Mouse (Mus musculus) layer of hippocampus, adult 9-10 months (tissue): ENCODE measurements at regions not wholly inside any gene's neighbourhood (a gene's known extent, or its start where the extent isn't known, plus 50 kb on each side); places are given as distances from the start of the nearest gene placed in this dataset.

Experiments
- DNase-seq: peaks from one replicate; pipeline ENCODE4 v3.0.0; 2022; ENCODE audit warnings: low spot score

GRCm38 (mm10) chr13:45213116-45213834 lies 134.8 kb downstream of the Gm9817 start:
- DNase-seq = no peak

GRCm38 (mm10) chr13:45218251-45218650 lies 139.8 kb downstream of the Gm9817 start:
- DNase-seq = no peak

- no peak for DNase-seq
Measured at GRCm38 (mm10) chr13:45219671-45220070, 141.2 kb downstream of the Gm9817 start.

- DNase-seq = no peak
Measured at GRCm38 (mm10) chr13:45230804-45231203, 152.3 kb downstream of the Gm9817 start.

GRCm38 (mm10) chr13:45235236-45235635 lies 154.3 kb upstream of the Mylip start:
- DNase-seq = no peak

- DNase-seq = no peak
Measured at GRCm38 (mm10) chr13:45238258-45238657, 151.3 kb upstream of the Mylip start.

- DNase-seq = no peak
Measured at GRCm38 (mm10) chr13:45239153-45239552, 150.4 kb upstream of the Mylip start.

- DNase-seq = no peak
Measured at GRCm38 (mm10) chr13:45240009-45240653, 149.4 kb upstream of the Mylip start.

GRCm38 (mm10) chr13:45242261-45242660 lies 147.3 kb upstream of the Mylip start:
- no peak for DNase-seq

GRCm38 (mm10) chr13:45242750-45243149 lies 146.8 kb upstream of the Mylip start:
- no peak for DNase-seq

GRCm38 (mm10) chr13:45245651-45246050 lies 143.9 kb upstream of the Mylip start:
- DNase-seq = no peak

- DNase-seq = no peak
Measured at GRCm38 (mm10) chr13:45246341-45246740, 143.2 kb upstream of the Mylip start.

GRCm38 (mm10) chr13:45250028-45250427 lies 139.5 kb upstream of the Mylip start:
- no peak for DNase-seq

GRCm38 (mm10) chr13:45251068-45251467 lies 138.5 kb upstream of the Mylip start:
- DNase-seq = no peak

- no peak for DNase-seq
Measured at GRCm38 (mm10) chr13:45252126-45252525, 137.4 kb upstream of the Mylip start.

- DNase-seq = no peak
Measured at GRCm38 (mm10) chr13:45253221-45253620, 136.3 kb upstream of the Mylip start.

- no peak for DNase-seq
Measured at GRCm38 (mm10) chr13:45255277-45255676, 134.3 kb upstream of the Mylip start.

GRCm38 (mm10) chr13:45262011-45262410 lies 127.5 kb upstream of the Mylip start:
- no peak for DNase-seq

GRCm38 (mm10) chr13:45266287-45267064 lies 123.1 kb upstream of the Mylip start:
- DNase-seq = no peak

- DNase-seq = no peak
Measured at GRCm38 (mm10) chr13:45267446-45267845, 122.1 kb upstream of the Mylip start.

GRCm38 (mm10) chr13:45267906-45268305 lies 121.6 kb upstream of the Mylip start:
- DNase-seq = no peak

GRCm38 (mm10) chr13:45274261-45274884 lies 115.2 kb upstream of the Mylip start:
- DNase-seq = no peak
